Mouse (Mus musculus): ENCODE measurements around the gene Bend7.

The Bend7 gene

DNA sequence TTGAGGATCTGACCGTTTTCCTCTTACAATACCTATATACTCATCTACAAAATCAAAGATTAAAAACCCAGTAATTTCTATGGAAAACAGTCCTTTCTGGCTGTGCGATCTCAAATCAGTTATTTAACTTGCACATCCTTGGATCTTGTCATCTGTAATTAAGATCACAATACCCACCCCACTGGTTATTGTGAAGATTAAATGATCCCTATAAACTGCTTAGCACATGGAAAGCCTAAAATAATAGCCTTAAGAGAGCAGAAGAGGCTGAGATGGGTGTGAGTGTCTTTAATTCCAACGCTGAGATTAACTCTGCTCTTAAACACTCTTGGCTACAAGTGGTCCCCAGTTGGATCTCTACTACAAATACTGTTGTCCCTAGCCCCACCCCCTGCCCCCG, 64.8 kb downstream of the Bend7 start:
- no peak for DNase-seq (ENCODE audit: low read depth, low spot score)

GRCm38 (mm10) chr2:4782809-4783641, 65.4 kb downstream of the Bend7 start:
- DNase-seq (ENCODE audit: low read depth, low spot score) = no peak

- no peak for DNase-seq (ENCODE audit: low read depth, low spot score)
Observed at GRCm38 (mm10) chr2:4784012-4784411, 66.4 kb downstream of the Bend7 start.

GRCm38 (mm10) chr2:4785016-4785415, 67.4 kb downstream of the Bend7 start:
- DNase-seq (ENCODE audit: low read depth, low spot score) = no peak

- no peak for DNase-seq (ENCODE audit: low read depth, low spot score)
Observed at GRCm38 (mm10) chr2:4787223-4787622, 69.6 kb downstream of the Bend7 start.

- no peak for DNase-seq (ENCODE audit: low read depth, low spot score)
Observed at GRCm38 (mm10) chr2:4791646-4792045, 74.0 kb downstream of the Bend7 start.

DNA sequence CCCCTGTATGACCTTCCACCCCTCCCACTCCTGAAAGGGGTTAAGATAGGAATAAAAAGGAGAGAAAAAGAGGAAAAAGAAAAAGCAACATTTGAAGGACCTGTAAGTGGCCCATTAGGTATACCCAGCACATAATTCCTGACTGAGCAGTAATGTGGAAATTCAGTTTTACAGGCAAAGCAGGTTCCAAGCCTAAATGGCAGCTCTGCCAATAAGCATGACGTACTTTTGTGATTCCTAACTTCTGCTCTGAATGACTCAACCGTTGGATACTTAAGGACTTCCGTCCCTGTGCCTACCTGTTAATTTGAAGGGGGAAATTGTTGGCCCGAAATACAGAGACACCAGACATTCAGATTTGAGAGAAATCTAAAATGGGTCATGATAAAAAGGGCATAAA, 74.9 kb downstream of the Bend7 start:
- DNase-seq (ENCODE audit: low read depth, low spot score) = no peak

- no peak for DNase-seq (ENCODE audit: low read depth, low spot score)
Observed at GRCm38 (mm10) chr2:4802395-4803176, 85.0 kb downstream of the Bend7 start.

DNA sequence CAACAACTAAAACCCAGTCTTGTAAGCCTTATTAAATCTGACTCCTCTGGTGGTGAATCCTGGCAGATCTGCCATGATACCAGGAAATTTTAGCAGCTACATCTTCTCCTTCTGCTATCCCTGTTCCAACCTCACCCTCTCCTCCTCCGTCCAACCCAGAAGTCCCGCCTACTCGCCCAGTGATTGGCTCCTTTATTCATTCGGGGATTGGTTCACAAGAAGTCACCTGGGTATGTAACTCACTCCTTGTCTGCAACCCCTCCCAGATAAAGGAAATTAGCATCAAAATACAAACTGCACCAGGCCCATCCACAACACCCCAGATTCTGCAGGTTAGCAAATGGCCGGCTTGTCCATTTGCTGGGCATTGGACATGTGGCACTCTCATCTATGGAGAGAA, 98.7 kb downstream of the Bend7 start:
- no peak for DNase-seq (ENCODE audit: low read depth, low spot score)

GRCm38 (mm10) chr2:4817678-4818077, 100.0 kb downstream of the Bend7 start:
- DNase-seq (ENCODE audit: low read depth, low spot score) = no peak

GRCm38 (mm10) chr2:4820230-4820629, 102.6 kb downstream of the Bend7 start:
- DNase-seq (ENCODE audit: low read depth, low spot score) = no peak

GRCm38 (mm10) chr2:4824067-4824466, 106.4 kb downstream of the Bend7 start:
- DNase-seq (ENCODE audit: low read depth, low spot score) = no peak

- no peak for DNase-seq (ENCODE audit: low read depth, low spot score)
Observed at GRCm38 (mm10) chr2:4828032-4828431, 110.4 kb downstream of the Bend7 start.

DNA sequence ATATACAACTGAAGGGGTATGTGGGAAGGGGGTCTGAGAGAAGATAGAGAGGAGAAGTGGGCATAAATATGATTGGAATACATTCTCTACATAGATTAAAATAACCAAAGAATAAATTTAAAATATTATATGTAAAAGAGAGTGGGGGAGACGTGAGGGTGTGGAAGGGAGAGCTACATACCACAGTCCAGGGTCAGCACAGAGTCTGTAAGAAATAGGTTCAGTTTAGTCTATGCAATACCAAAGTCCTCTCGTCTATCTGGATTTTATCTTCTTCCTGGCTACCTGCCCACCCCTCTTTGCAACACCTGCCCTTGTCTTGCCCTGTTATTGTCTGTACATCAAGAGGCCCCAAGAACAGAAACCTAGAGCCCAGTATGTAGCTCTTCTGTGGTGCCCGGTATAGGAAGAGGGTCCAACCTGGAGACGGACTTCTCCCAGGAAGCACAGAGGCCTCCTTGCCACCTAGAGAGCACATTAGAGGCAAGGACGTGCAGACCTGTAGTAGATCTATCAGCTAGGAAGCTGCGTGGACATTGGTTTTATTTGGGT, 110.9 kb downstream of the Bend7 start:
- no peak for DNase-seq (ENCODE audit: low read depth, low spot score)

GRCm38 (mm10) chr2:4829007-4829406, 111.4 kb downstream of the Bend7 start:
- DNase-seq (ENCODE audit: low read depth, low spot score) = no peak

DNA sequence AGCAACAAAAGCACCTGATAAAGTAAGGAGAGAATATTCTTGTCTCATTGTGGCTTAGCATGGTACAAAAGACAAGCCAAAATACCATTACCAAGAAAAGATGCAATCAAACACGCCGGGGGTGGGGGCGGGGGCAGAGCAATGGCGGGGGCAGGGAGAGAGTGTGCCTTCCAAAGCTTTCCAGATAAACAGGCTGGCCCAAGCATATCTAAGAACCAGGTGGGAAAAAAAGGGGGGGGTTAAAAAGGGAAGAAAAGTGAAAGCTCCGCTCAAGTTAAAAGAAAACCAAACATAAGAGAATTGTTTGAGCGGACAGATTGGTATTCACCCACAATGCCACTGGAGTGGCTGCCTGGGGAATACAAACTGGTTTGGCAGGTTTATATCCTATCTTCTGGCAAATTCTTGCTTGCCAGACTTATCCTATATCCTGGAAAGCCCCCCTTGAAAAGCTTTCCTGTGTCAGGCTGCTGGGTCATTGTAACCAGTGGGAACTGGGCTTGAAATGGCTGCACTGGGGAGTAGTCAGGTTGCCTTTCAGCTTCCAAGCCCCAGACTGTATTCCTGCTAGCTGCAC, 111.9 kb downstream of the Bend7 start:
- DNase-seq (ENCODE audit: low read depth, low spot score) = no peak

DNA sequence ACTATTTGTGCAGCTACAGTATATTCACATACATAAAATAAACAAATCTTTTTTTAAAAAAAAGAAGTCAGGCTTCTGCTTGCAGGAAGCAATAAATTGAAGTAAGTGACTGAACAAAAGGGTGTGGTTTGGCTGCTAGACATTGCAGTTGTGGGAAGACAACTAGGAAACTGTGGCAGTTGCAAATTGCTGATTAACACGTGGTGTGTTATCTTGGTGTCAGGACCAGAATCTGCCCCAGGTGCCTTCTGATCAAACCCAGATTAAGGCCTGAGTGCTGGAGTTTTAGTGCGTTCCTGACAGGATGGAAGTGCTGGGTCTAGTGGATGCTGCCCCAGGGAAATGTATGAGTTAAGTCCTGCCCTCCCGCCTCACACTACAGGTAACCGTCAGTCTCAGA, 113.9 kb downstream of the Bend7 start:
- no peak for DNase-seq (ENCODE audit: low read depth, low spot score)

DNA sequence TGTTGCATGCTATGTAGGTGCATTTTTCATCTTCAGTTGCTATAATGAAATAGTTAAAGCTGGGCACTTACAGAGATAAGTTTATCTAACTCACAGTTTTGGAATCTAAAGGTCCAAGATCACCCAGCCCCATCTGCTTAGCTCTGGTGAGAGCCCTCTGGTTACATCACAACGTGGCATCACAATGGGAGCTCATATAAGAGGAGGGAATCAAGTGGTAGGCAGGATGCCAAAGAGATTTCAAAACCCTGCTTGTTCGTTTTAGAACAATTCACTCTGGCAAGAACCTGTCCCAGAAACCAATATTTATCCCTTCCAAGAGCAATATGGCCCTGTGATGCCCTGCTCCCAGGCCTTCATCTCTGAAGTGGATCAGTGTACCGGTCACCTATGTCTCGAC, 114.5 kb downstream of the Bend7 start:
- DNase-seq (ENCODE audit: low read depth, low spot score) = no peak

DNA sequence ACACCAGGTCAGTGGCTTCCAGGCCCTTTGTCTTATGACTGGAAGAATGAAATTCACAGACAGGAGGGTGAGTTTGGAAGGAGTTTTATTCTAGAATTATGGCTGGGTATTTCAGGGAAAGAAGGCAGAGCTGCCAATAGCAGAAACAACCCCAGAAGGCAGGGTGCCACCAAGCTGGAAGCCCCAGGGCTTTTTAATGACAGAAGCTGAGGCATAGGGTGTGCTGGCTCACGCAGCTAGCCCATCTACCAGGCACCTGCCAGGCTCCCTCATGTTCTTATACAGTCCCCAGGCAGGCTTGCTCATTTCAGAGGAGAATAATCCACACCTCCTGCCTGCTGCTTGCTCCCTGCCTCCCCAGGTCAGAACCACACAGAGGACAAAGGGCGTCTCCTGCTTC, 131.8 kb downstream of the Bend7 start:
- DNase-seq (ENCODE audit: low read depth, low spot score) = no peak
